Mouse (Mus musculus) bone marrow, adult 2 months (tissue): ENCODE measurements around the gene Rnf227.

Experiments
- CTCF ChIP-seq: fragments of 200-500 bp; IDR thresholded peaks from 2 replicates; pipeline ENCODE4 v1.5.1; 2011; ENCODE audit warnings: low read length, control low read depth; ENCODE audit not compliant: control insufficient read depth, insufficient read depth
- POLR2A ChIP-seq: fragments of 200-500 bp; IDR thresholded peaks from 2 replicates; pipeline ENCODE4 v1.6.1; 2011; ENCODE audit warnings: low read depth, mild to moderate bottlenecking, control low read depth, low read length, borderline replicate concordance; ENCODE audit not compliant: control insufficient read depth

- TF ChIP-seq POLR2A (no peak), CTCF (no peak)
Observed at GRCm38 (mm10) chr11:69321580-69321979, 18.7 kb upstream of the Rnf227 start.
